Mouse (Mus musculus) G1E (cell line): ENCODE data around the gene Vnn3. TPM values are rescaled to one million over a fixed set of nuclear protein-coding genes. Genes with fewer than 3 reads are reported as not detected.
A peak's percentile ranks its signal among the peaks of the same experiment; 100 is the strongest.

Experiments used
- ATAC-seq: 2 replicates; pipeline ENCODE4 v1.8.0; 2016; ENCODE audit warnings: mild to moderate bottlenecking; ENCODE audit not compliant: insufficient number of reproducible peaks, poor library complexity, low FRiP score, severe bottlenecking; ENCODE audit errors: extremely low read depth
- DNase-seq: peaks from one replicate; pipeline ENCODE4 v3.0.0; 2012; ENCODE audit warnings: low spot score
- H3K27me3 ChIP-seq: 2 replicates; pipeline ENCODE4 v1.6.1; 2012; ENCODE audit warnings: mild to moderate bottlenecking, low read length, inconsistent platforms; ENCODE audit not compliant: insufficient read depth
- H3K36me3 ChIP-seq: replicated peaks from 2 replicates; pipeline ENCODE3; 2012; ENCODE audit warnings: mild to moderate bottlenecking, inconsistent platforms
- H3K4me1 ChIP-seq: 2 replicates; pipeline ENCODE4 v1.6.1; 2012; ENCODE audit warnings: low read depth, low read length, inconsistent platforms, mixed read lengths; ENCODE audit not compliant: insufficient read depth
- H3K4me3 ChIP-seq: 2 replicates; pipeline ENCODE4 v1.5.1; 2012; ENCODE audit warnings: low read depth, mild to moderate bottlenecking, inconsistent platforms, low read length, moderate library complexity, mixed read lengths
- H3K9me3 ChIP-seq: replicated peaks from 2 replicates; pipeline ENCODE4 v1.6.1; 2012; ENCODE audit warnings: inconsistent platforms
- CTCF ChIP-seq: IDR thresholded peaks from 2 replicates; pipeline ENCODE4 v1.5.1; 2012; ENCODE audit warnings: low read depth, low read length, inconsistent platforms, mixed read lengths
- GATA1 ChIP-seq: IDR thresholded peaks from 2 replicates; pipeline ENCODE4 v1.6.1; 2012; ENCODE audit warnings: borderline replicate concordance, low read length, inconsistent platforms, mixed read lengths
- GATA2 ChIP-seq: IDR thresholded peaks from 2 replicates; pipeline ENCODE4 v1.6.1; 2012; ENCODE audit warnings: low read depth, low read length, inconsistent platforms, borderline replicate concordance
- POLR2AphosphoS5 ChIP-seq: IDR thresholded peaks from 2 replicates; pipeline ENCODE4 v1.6.1; 2012; ENCODE audit warnings: low read depth, low read length, inconsistent platforms; ENCODE audit not compliant: insufficient replicate concordance
- TAL1 ChIP-seq: conservative IDR thresholded peaks from 2 replicates; pipeline ENCODE4 v1.6.1; 2012; ENCODE audit warnings: low read depth, low read length, inconsistent platforms, mixed read lengths
- polyA plus RNA-seq: library from polyadenylated mRNA; stranded (reverse); fragments of >175 nt; gene quantifications from 2 replicates; pipeline ENCODE4 v1.2.3, GENCODE M21; 2012
- total RNA-seq, 2 experiments: library from RNA; stranded (forward) in 1 of 2; stranded (reverse) in 1 of 2; fragments of 200-1000 nt in 1 of 2; fragments of >200 nt in 1 of 2; fragmentation: Nextera tagmentation in 1 of 2; gene quantifications; 2 replicates each; pipeline ENCODE4 v1.2.3; 2014 to 2017

Gene Vnn3
- not detected in 2 replicates for total RNA-seq (2014; fragmentation: Nextera tagmentation)
- not detected in 2 replicates for total RNA-seq (2017)
- not detected in 2 replicates for polyA plus RNA-seq

GRCm38 (mm10) chr10:23851228-23851912, at the start of gene Vnn3:
Gene Vnn3 (plus strand): TSS chr10:23851462.
- ATAC-seq, result no peak
- TF ChIP-seq POLR2AphosphoS5, result no peak
- no peak for TF ChIP-seq TAL1
- TF ChIP-seq GATA1, result no peak
- no peak for TF ChIP-seq CTCF
- TF ChIP-seq GATA2, result no peak
- H3K4me3 ChIP-seq, result no peak within 1 kb of the TSS
- no peaks in the 10 kb centered on the region for H3K36me3 ChIP-seq
- no peak for DNase-seq
- no peaks in the 10 kb centered on the region for H3K27me3 ChIP-seq
- H3K4me1 ChIP-seq, result no peaks in the 10 kb centered on the region
- H3K9me3 ChIP-seq, result no peaks in the 10 kb centered on the region

- TF ChIP-seq GATA1 (no peak), TAL1 (no peak), CTCF (no peak), GATA2 (no peak), POLR2AphosphoS5 (no peak)
- no peak for ATAC-seq
- no peak overlapping the region for H3K4me3 ChIP-seq
- H3K4me1 ChIP-seq, result no peaks in the 10 kb centered on the region
- no peak for DNase-seq
- H3K36me3 ChIP-seq, result no peaks in the 10 kb centered on the region
- peaks cover 17% of the 10 kb centered on the region for H3K27me3 ChIP-seq
- no peaks in the 10 kb centered on the region for H3K9me3 ChIP-seq
Observed at GRCm38 (mm10) chr10:23802911-23803310, 48.4 kb upstream of the Vnn3 start.

- ATAC-seq (no peak), DNase-seq (no peak)
- Histone ChIP-seq H3K4me1 (no peaks in the 10 kb centered on the region), H3K27me3 (peaks cover 17% of the 10 kb centered on the region), H3K36me3 (no peaks in the 10 kb centered on the region), H3K9me3 (no peaks in the 10 kb centered on the region), H3K4me3 (no peak overlapping the region)
- TF ChIP-seq CTCF, result no peak
- no peak for TF ChIP-seq TAL1
- TF ChIP-seq GATA2, result no peak
Observed at GRCm38 (mm10) chr10:23804665-23805064, 46.6 kb upstream of the Vnn3 start.

GRCm38 (mm10) chr10:23806201-23806600, 45.1 kb upstream of the Vnn3 start:
- Histone ChIP-seq H3K36me3 (no peaks in the 10 kb centered on the region), H3K4me3 (no peak overlapping the region), H3K4me1 (no peaks in the 10 kb centered on the region), H3K27me3 (peaks cover 8% of the 10 kb centered on the region), H3K9me3 (no peaks in the 10 kb centered on the region)
- TF ChIP-seq POLR2AphosphoS5 (no peak), TAL1 (no peak), CTCF (no peak)
- DNase-seq, result no peak
- no peak for ATAC-seq

- Histone ChIP-seq H3K4me1 (no peaks in the 10 kb centered on the region), H3K9me3 (no peaks in the 10 kb centered on the region), H3K27me3 (peaks cover 3% of the 10 kb centered on the region), H3K36me3 (no peaks in the 10 kb centered on the region), H3K4me3 (no peak overlapping the region)
- DNase-seq (peak; percentile 20), ATAC-seq (no peak)
- TF ChIP-seq GATA1, result no peak
- peak; percentile 97 for TF ChIP-seq CTCF
Observed at GRCm38 (mm10) chr10:23811635-23812437, 39.4 kb upstream of the Vnn3 start.

GRCm38 (mm10) chr10:23812438-23812759, 38.9 kb upstream of the Vnn3 start:
- no peak for ATAC-seq

More at GRCm38 (mm10) chr10:23812438-23812759, 38.9 kb upstream of the Vnn3 start:
- TF ChIP-seq TAL1 (no peak), GATA2 (no peak), GATA1 (no peak), CTCF (no peak), POLR2AphosphoS5 (no peak)
- H3K4me3 ChIP-seq, result no peak overlapping the region
- H3K27me3 ChIP-seq, result peaks cover 3% of the 10 kb centered on the region
- DNase-seq, result no peak
- H3K4me1 ChIP-seq, result no peaks in the 10 kb centered on the region
- no peaks in the 10 kb centered on the region for H3K9me3 ChIP-seq
- H3K36me3 ChIP-seq, result no peaks in the 10 kb centered on the region
